Mouse (Mus musculus): ENCODE measurements around the gene Usp32.
A peak's percentile ranks its signal among the peaks of the same experiment; 100 is the strongest.

Gene Usp32

GRCm38 (mm10) chr11:84988341-84988919 is 151.5 kb downstream of the Usp32 start:
- DNase-seq (ENCODE audit: extremely low read depth, low read depth, low spot score): peak; percentile 2

GRCm38 (mm10) chr11:84985421-84985820 is 154.5 kb downstream of the Usp32 start:
- no peak for DNase-seq (ENCODE audit: extremely low read depth, low read depth, low spot score)

GRCm38 (mm10) chr11:84980697-84981096 is 159.3 kb downstream of the Usp32 start:
- DNase-seq (ENCODE audit: extremely low read depth, low read depth, low spot score): no peak

GRCm38 (mm10) chr11:84979351-84979750 is 160.6 kb downstream of the Usp32 start:
- no peak for DNase-seq (ENCODE audit: extremely low read depth, low read depth, low spot score)

- DNase-seq (ENCODE audit: extremely low read depth, low read depth, low spot score): no peak
Observed at GRCm38 (mm10) chr11:84978113-84978512, 161.8 kb downstream of the Usp32 start.

GRCm38 (mm10) chr11:84977385-84977952 is 162.5 kb downstream of the Usp32 start:
- no peak for DNase-seq (ENCODE audit: extremely low read depth, low read depth, low spot score)

GRCm38 (mm10) chr11:84976706-84977105 is 163.3 kb downstream of the Usp32 start:
- DNase-seq (ENCODE audit: extremely low read depth, low read depth, low spot score): no peak

- DNase-seq (ENCODE audit: extremely low read depth, low read depth, low spot score): no peak
Observed at GRCm38 (mm10) chr11:84974582-84974981, 165.4 kb downstream of the Usp32 start.

GRCm38 (mm10) chr11:84973661-84974060 is 166.3 kb downstream of the Usp32 start:
- no peak for DNase-seq (ENCODE audit: extremely low read depth, low read depth, low spot score)

- no peak for DNase-seq (ENCODE audit: extremely low read depth, low read depth, low spot score)
Observed at GRCm38 (mm10) chr11:84972067-84972466, 167.9 kb downstream of the Usp32 start.

GRCm38 (mm10) chr11:84968775-84969174 is 171.2 kb downstream of the Usp32 start:
- DNase-seq (ENCODE audit: extremely low read depth, low read depth, low spot score): no peak

- no peak for DNase-seq (ENCODE audit: extremely low read depth, low read depth, low spot score)
Observed at GRCm38 (mm10) chr11:84968309-84968708, 171.7 kb downstream of the Usp32 start.

GRCm38 (mm10) chr11:84967113-84967512 is 172.8 kb downstream of the Usp32 start:
- no peak for DNase-seq (ENCODE audit: extremely low read depth, low read depth, low spot score)

GRCm38 (mm10) chr11:84966696-84967095 is 173.3 kb downstream of the Usp32 start:
- DNase-seq (ENCODE audit: extremely low read depth, low read depth, low spot score): no peak

GRCm38 (mm10) chr11:84963556-84963955 is 176.4 kb downstream of the Usp32 start:
- DNase-seq (ENCODE audit: extremely low read depth, low read depth, low spot score): no peak

GRCm38 (mm10) chr11:84962536-84962935 is 177.4 kb downstream of the Usp32 start:
- DNase-seq (ENCODE audit: extremely low read depth, low read depth, low spot score): no peak

GRCm38 (mm10) chr11:84961571-84961970 is 178.4 kb downstream of the Usp32 start:
- DNase-seq (ENCODE audit: extremely low read depth, low read depth, low spot score): no peak

GRCm38 (mm10) chr11:84960780-84961179 is 179.2 kb downstream of the Usp32 start:
- no peak for DNase-seq (ENCODE audit: extremely low read depth, low read depth, low spot score)

GRCm38 (mm10) chr11:84960291-84960690 is 179.7 kb downstream of the Usp32 start:
- DNase-seq (ENCODE audit: extremely low read depth, low read depth, low spot score): no peak

- no peak for DNase-seq (ENCODE audit: extremely low read depth, low read depth, low spot score)
Observed at GRCm38 (mm10) chr11:84959701-84960181, 180.2 kb downstream of the Usp32 start.

- DNase-seq (ENCODE audit: extremely low read depth, low read depth, low spot score): no peak
Observed at GRCm38 (mm10) chr11:84959181-84959580, 180.8 kb downstream of the Usp32 start.

- DNase-seq (ENCODE audit: extremely low read depth, low read depth, low spot score): no peak
Observed at GRCm38 (mm10) chr11:84958271-84958630, 181.7 kb downstream of the Usp32 start.

All from fat pad, adult 2 months (tissue).